Mouse (Mus musculus) forebrain, embryonic 16.5 days (tissue): Measurements from ENCODE around the gene Reps1. TPM values are rescaled to one million over a fixed set of nuclear protein-coding genes. Genes with fewer than 3 reads are reported as not detected.
A peak's percentile ranks its signal among the peaks of the same experiment; 100 is the strongest.

Experiments used
- ATAC-seq: fragments of 200-750 bp; cut with Nextera tagmentation; 2 replicates; pipeline ENCODE4 v1.8.0; 2017; ENCODE audit warnings: mild to moderate bottlenecking, moderate library complexity
- H3K27ac ChIP-seq: fragments of 300-500 bp; sonication (generic); 2 replicates; pipeline ENCODE4 v1.5.1; 2014; ENCODE audit warnings: low read length, control low read depth
- H3K27me3 ChIP-seq: fragments of 300-500 bp; sonication (generic); replicated peaks from 2 replicates; pipeline ENCODE4 v1.6.1; 2014; ENCODE audit warnings: low read length; ENCODE audit not compliant: control insufficient read depth, insufficient read depth
- H3K36me3 ChIP-seq: fragments of 300-500 bp; sonication (generic); 2 replicates; pipeline ENCODE4 v1.6.1; 2014; ENCODE audit not compliant: control insufficient read depth, insufficient read depth
- H3K4me1 ChIP-seq: fragments of 300-500 bp; sonication (generic); replicated peaks from 2 replicates; pipeline ENCODE4 v1.6.1; 2014; ENCODE audit warnings: low read length; ENCODE audit not compliant: control insufficient read depth, insufficient read depth
- H3K4me2 ChIP-seq: fragments of 300-500 bp; sonication (generic); 2 replicates; pipeline ENCODE4 v1.6.1; 2014; ENCODE audit warnings: mild to moderate bottlenecking, low read length, control low read depth
- H3K4me3 ChIP-seq: fragments of 300-500 bp; sonication (generic); replicated peaks from 2 replicates; pipeline ENCODE4 v1.5.1; 2014; ENCODE audit warnings: mild to moderate bottlenecking, low read length, control low read depth
- H3K9ac ChIP-seq: fragments of 300-500 bp; sonication (generic); replicated peaks from 2 replicates; pipeline ENCODE4 v1.6.1; 2014; ENCODE audit warnings: low read depth, low read length, control low read depth
- H3K9me3 ChIP-seq: fragments of 300-500 bp; sonication (generic); 2 replicates; pipeline ENCODE4 v1.6.1; 2016; ENCODE audit warnings: low read length; ENCODE audit not compliant: control insufficient read depth
- WGBS: fragments of 180-500 bp; shearing (Covaris S2); extraction: QIAGEN DNeasy Blood & Tissue Kit; methylation state at CpG from one replicate; pipeline ENCODE4 v1.1.7; 2014; 5-methylcytosine and 5-hydroxymethylcytosine counted together
- polyA plus RNA-seq: library from polyadenylated mRNA; unstranded; fragments of >200 nt; fragmentation: Nextera tagmentation; extraction: Ambion mirVana; gene quantifications from 2 replicates; pipeline ENCODE4 v1.2.1, GENCODE M21; 2015

The Reps1 gene
- polyA plus RNA-seq, 1 experiment from 2014 or later = 15.4 TPM

DNA sequence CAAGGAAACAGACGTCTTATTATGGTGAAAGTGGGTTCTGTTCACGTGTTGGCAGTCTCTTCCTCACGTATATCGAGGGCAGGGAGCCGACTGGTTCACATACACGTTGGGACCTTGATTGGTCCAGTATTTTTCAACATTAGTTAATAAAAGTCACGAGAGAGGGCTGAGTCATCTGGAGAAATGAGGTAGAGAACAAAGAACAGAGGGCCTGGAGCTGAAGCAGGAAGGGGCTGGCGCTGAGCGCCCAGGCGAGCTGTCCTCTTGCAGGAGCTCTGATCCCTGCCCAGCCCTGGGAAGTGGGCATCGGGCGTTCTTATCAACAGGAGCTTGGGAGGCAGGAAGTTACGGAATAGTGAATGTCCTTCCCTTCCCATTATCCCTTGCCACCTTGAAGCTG is 4.1 kb downstream of the Reps1 start:
- no peak for ATAC-seq
- Histone ChIP-seq H3K9ac (no peak overlapping the region), H3K4me3 (no peak overlapping the region), H3K27me3 (no peaks in the 10 kb centered on the region), H3K27ac (no peak overlapping the region), H3K4me2 (no peak overlapping the region), H3K4me1 (peaks cover 21% of the 10 kb centered on the region), H3K9me3 (no peaks in the 10 kb centered on the region), H3K36me3 (no peaks in the 10 kb centered on the region)
- 91% methylated on average over 13 of the region's 13 CpGs for WGBS

GRCm38 (mm10) chr10:18060778-18061177 is 5.1 kb downstream of the Reps1 start:
- no peak overlapping the region for H3K4me2 ChIP-seq
- no peak for ATAC-seq
- peaks cover 22% of the 10 kb centered on the region for H3K4me1 ChIP-seq
- H3K9me3 ChIP-seq = no peaks in the 10 kb centered on the region
- no peaks in the 10 kb centered on the region for H3K27me3 ChIP-seq
- H3K36me3 ChIP-seq = no peaks in the 10 kb centered on the region
- H3K4me3 ChIP-seq = no peak overlapping the region
- WGBS = 86% methylated on average over 2 of the region's 2 CpGs
- H3K27ac ChIP-seq = no peak overlapping the region
- no peak overlapping the region for H3K9ac ChIP-seq

- WGBS = 98% methylated on average over 4 of the region's 4 CpGs
- no peak overlapping the region for H3K27ac ChIP-seq
- no peak overlapping the region for H3K4me3 ChIP-seq
- peaks cover 22% of the 10 kb centered on the region for H3K4me1 ChIP-seq
- no peaks in the 10 kb centered on the region for H3K27me3 ChIP-seq
- no peak overlapping the region for H3K9ac ChIP-seq
- no peaks in the 10 kb centered on the region for H3K36me3 ChIP-seq
- H3K9me3 ChIP-seq = no peaks in the 10 kb centered on the region
- no peak overlapping the region for H3K4me2 ChIP-seq
- ATAC-seq = no peak
These were observed 5.9 kb downstream of the Reps1 start for GRCm38 (mm10) chr10:18061533-18061932.

GRCm38 (mm10) chr10:18064606-18065228 is 9.1 kb downstream of the Reps1 start:
- WGBS = 71% methylated on average over 7 of the region's 7 CpGs
- Histone ChIP-seq H3K4me3 (no peak overlapping the region), H3K27ac (no peak overlapping the region), H3K4me1 (peaks cover 11% of the 10 kb centered on the region), H3K27me3 (no peaks in the 10 kb centered on the region), H3K9me3 (no peaks in the 10 kb centered on the region), H3K4me2 (no peak overlapping the region), H3K9ac (no peak overlapping the region), H3K36me3 (no peaks in the 10 kb centered on the region)
- ATAC-seq = peak; percentile 34; the same call in 1 of the 2 replicates

- Histone ChIP-seq H3K9ac (no peak overlapping the region), H3K27me3 (no peaks in the 10 kb centered on the region), H3K4me3 (no peak overlapping the region), H3K36me3 (no peaks in the 10 kb centered on the region), H3K9me3 (no peaks in the 10 kb centered on the region), H3K27ac (no peak overlapping the region), H3K4me1 (peaks cover 21% of the 10 kb centered on the region), H3K4me2 (no peak overlapping the region)
- WGBS = 70% methylated on average over 10 of the region's 10 CpGs
- ATAC-seq = no peak
These were observed 10.4 kb downstream of the Reps1 start for GRCm38 (mm10) chr10:18066031-18066439.

GRCm38 (mm10) chr10:18067761-18068446 is 12.2 kb downstream of the Reps1 start:
- H3K9me3 ChIP-seq = no peaks in the 10 kb centered on the region
- no peaks in the 10 kb centered on the region for H3K36me3 ChIP-seq
- WGBS = 65% methylated on average over 10 of the region's 10 CpGs
- no peak overlapping the region for H3K9ac ChIP-seq
- H3K4me1 ChIP-seq = peaks cover 21% of the 10 kb centered on the region
- H3K4me3 ChIP-seq = no peak overlapping the region
- peak; percentile 30; the same call in 1 of the 2 replicates for ATAC-seq
- no peak overlapping the region for H3K27ac ChIP-seq
- no peak overlapping the region for H3K4me2 ChIP-seq
- H3K27me3 ChIP-seq = no peaks in the 10 kb centered on the region

DNA sequence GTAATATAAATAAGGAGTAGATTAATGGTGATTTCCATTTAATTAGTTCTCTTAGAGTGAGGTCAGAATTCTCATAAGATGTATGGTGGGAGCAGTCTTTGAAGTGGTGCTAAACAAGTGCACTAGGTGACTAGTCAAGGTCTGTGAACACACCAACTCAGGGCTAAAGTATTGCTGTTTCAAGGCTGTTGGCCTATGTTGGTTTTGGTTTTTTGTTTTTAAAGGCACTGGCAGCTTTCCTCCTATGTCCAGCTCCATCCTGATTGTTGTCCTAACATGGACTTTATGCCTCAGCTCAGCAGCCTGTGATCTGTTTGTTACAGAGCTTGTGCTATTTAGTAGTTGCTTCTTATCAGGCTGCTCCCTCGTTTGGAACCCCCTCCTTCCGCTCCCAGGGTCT is 13.2 kb downstream of the Reps1 start:
- Histone ChIP-seq H3K4me2 (no peak overlapping the region), H3K4me1 (peaks cover 21% of the 10 kb centered on the region), H3K36me3 (no peaks in the 10 kb centered on the region), H3K9me3 (no peaks in the 10 kb centered on the region), H3K27ac (no peak overlapping the region), H3K27me3 (no peaks in the 10 kb centered on the region), H3K4me3 (no peak overlapping the region), H3K9ac (no peak overlapping the region)
- ATAC-seq = no peak
- WGBS = 89% methylated on average over 2 of the region's 2 CpGs

GRCm38 (mm10) chr10:18069576-18069975 is 13.9 kb downstream of the Reps1 start:
- H3K27me3 ChIP-seq = no peaks in the 10 kb centered on the region
- H3K9ac ChIP-seq = no peak overlapping the region
- H3K36me3 ChIP-seq = no peaks in the 10 kb centered on the region
- no peaks in the 10 kb centered on the region for H3K9me3 ChIP-seq
- no peak for ATAC-seq
- H3K4me2 ChIP-seq = no peak overlapping the region
- 60% methylated on average over 2 of the region's 2 CpGs for WGBS
- no peak overlapping the region for H3K27ac ChIP-seq
- peaks cover 21% of the 10 kb centered on the region for H3K4me1 ChIP-seq
- H3K4me3 ChIP-seq = no peak overlapping the region

GRCm38 (mm10) chr10:18070144-18070543 is 14.5 kb downstream of the Reps1 start:
- no peak overlapping the region for H3K27ac ChIP-seq
- H3K9ac ChIP-seq = no peak overlapping the region
- H3K4me2 ChIP-seq = no peak overlapping the region

More at GRCm38 (mm10) chr10:18070144-18070543, 14.5 kb downstream of the Reps1 start:
- WGBS = 51% methylated on average over 3 of the region's 3 CpGs
- Histone ChIP-seq H3K4me1 (peaks cover 18% of the 10 kb centered on the region), H3K27me3 (no peaks in the 10 kb centered on the region), H3K9me3 (no peaks in the 10 kb centered on the region), H3K4me3 (no peak overlapping the region), H3K36me3 (no peaks in the 10 kb centered on the region)
- ATAC-seq = peak; percentile 51; the same call in 1 of the 2 replicates
